Mouse (Mus musculus) ES-Bruce4 (cell line): Measurements from ENCODE around the gene 5430419D17Rik.

ENCODE experiments used
- CTCF ChIP-seq: IDR thresholded peaks from one replicate; pipeline ENCODE4 v1.8.1; 2011; ENCODE audit warnings: low read depth, low read length
- EP300 ChIP-seq: IDR thresholded peaks from 2 replicates; pipeline ENCODE4 v1.6.1; 2011; ENCODE audit warnings: low read depth, low read length; ENCODE audit not compliant: insufficient read depth
- POLR2A ChIP-seq: IDR thresholded peaks from one replicate; pipeline ENCODE4 v1.8.1; 2011; ENCODE audit warnings: low read length; ENCODE audit not compliant: insufficient read depth

GRCm38 (mm10) chr7:131187996-131188395 lies 13.8 kb downstream of the 5430419D17Rik start:
- TF ChIP-seq EP300, result no peak
- TF ChIP-seq POLR2A, result no peak
- no peak for TF ChIP-seq CTCF
